Mouse (Mus musculus) midbrain, postnatal 0 days (tissue): ENCODE data around the gene Akap9. TPM values are rescaled to one million over a fixed set of nuclear protein-coding genes. Genes with fewer than 3 reads are reported as not detected.

Experiments
- ATAC-seq: fragments of 200-750 bp; cut with Nextera tagmentation; 2 replicates; pipeline ENCODE4 v1.8.0; 2017; ENCODE audit warnings: moderate number of reproducible peaks, mild to moderate bottlenecking, moderate TSS enrichment, moderate library complexity; ENCODE audit not compliant: low FRiP score
- DNase-seq: peaks from one replicate; pipeline ENCODE4 v3.0.0-alpha.2; 2015; ENCODE audit warnings: low spot score
- H3K27ac ChIP-seq: fragments of 300-500 bp; sonication (generic); 2 replicates; pipeline ENCODE4 v1.5.1; 2014; ENCODE audit warnings: low read depth, mild to moderate bottlenecking, low read length, mixed read lengths
- H3K27me3 ChIP-seq: fragments of 300-500 bp; sonication (generic); 2 replicates; pipeline ENCODE4 v1.6.1; 2014; ENCODE audit warnings: low read length, control low read depth, mixed read lengths; ENCODE audit not compliant: insufficient read depth
- H3K36me3 ChIP-seq: fragments of 300-500 bp; sonication (generic); 2 replicates; pipeline ENCODE4 v1.6.1; 2014; ENCODE audit warnings: low read length, control low read depth, mixed read lengths; ENCODE audit not compliant: insufficient read depth
- H3K4me1 ChIP-seq: fragments of 300-500 bp; sonication (generic); 2 replicates; pipeline ENCODE4 v1.6.1; 2014; ENCODE audit warnings: mild to moderate bottlenecking, control low read depth, antibody characterized with exemption, low read length, mixed read lengths; ENCODE audit not compliant: insufficient read depth
- H3K4me2 ChIP-seq: fragments of 300-500 bp; sonication (generic); 2 replicates; pipeline ENCODE4 v1.6.1; 2014; ENCODE audit warnings: low read depth, mild to moderate bottlenecking, low read length, mixed read lengths; ENCODE audit not compliant: poor library complexity, severe bottlenecking
- H3K4me3 ChIP-seq: fragments of 300-500 bp; sonication (generic); 2 replicates; pipeline ENCODE4 v1.5.1; 2014; ENCODE audit warnings: low read depth, mild to moderate bottlenecking, low read length, moderate library complexity
- H3K9ac ChIP-seq: fragments of 300-500 bp; sonication (generic); replicated peaks from 2 replicates; pipeline ENCODE4 v1.6.1; 2014; ENCODE audit warnings: mild to moderate bottlenecking, low read length, moderate library complexity, mixed read lengths; ENCODE audit not compliant: poor library complexity, severe bottlenecking
- H3K9me3 ChIP-seq: fragments of 300-500 bp; sonication (generic); 2 replicates; pipeline ENCODE4 v1.6.1; 2016; ENCODE audit warnings: low read length, control low read depth
- CTCF ChIP-seq: IDR thresholded peaks from 2 replicates; pipeline ENCODE4 v1.5.1; 2016; ENCODE audit warnings: antibody characterized with exemption, mild to moderate bottlenecking
- WGBS: fragments of 180-500 bp; shearing (Covaris S2); extraction: QIAGEN DNeasy Blood & Tissue Kit; methylation state at CpG from one replicate; pipeline ENCODE4 v1.1.7; 2014; 5-methylcytosine and 5-hydroxymethylcytosine counted together
- polyA plus RNA-seq: library from polyadenylated mRNA; unstranded; fragments of >200 nt; fragmentation: Nextera tagmentation; extraction: Ambion mirVana; gene quantifications from 2 replicates; pipeline ENCODE4 v1.2.1, GENCODE M21; 2015
- total RNA-seq: library from RNA; depleted of rRNA; stranded (reverse); fragments of >200 nt; gene quantifications from 2 replicates; pipeline ENCODE4 v1.2.3, GENCODE M21; 2014

The Akap9 gene
- total and polyA plus RNA-seq, 2 experiments from 2014 or later: 43.6 to 284 TPM

DNA sequence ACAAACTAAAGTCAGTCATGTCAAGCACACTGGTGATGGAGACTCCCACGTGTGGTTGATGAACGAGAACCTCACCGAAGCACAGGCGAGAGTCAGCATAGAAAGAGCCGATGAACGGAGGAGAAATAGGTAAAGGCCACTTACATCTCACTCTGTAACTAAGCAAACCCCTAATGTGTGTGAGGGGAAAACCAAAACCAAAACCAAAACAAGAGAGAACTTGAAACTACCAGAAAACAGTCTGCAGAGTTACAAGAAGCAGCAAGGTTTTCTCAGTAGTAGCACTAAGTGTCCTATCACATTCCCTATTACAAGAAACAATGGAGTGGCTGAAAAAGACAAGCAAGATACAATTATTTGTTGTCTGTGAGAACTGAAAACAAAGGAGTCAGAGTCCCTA is 24.6 kb downstream of the Akap9 start:
- H3K27me3 ChIP-seq: no peaks in the 10 kb centered on the region
- DNase-seq: no peak
- no peaks in the 10 kb centered on the region for H3K4me1 ChIP-seq
- H3K4me2 ChIP-seq: no peak overlapping the region
- no peak overlapping the region for H3K27ac ChIP-seq
- 94% methylated on average over 6 of the region's 6 CpGs for WGBS
- no peak for ATAC-seq
- peaks cover 47% of the 10 kb centered on the region for H3K36me3 ChIP-seq
- H3K9me3 ChIP-seq: no peaks in the 10 kb centered on the region
- H3K4me3 ChIP-seq: no peak overlapping the region
- no peak overlapping the region for H3K9ac ChIP-seq
- no peak for TF ChIP-seq CTCF

- no peak for TF ChIP-seq CTCF
- no peak overlapping the region for H3K27ac ChIP-seq
- WGBS: 86% methylated on average over 1 of the region's 1 CpGs
- no peak overlapping the region for H3K9ac ChIP-seq
- DNase-seq (no peak), ATAC-seq (no peak)
- no peaks in the 10 kb centered on the region for H3K9me3 ChIP-seq
- no peak overlapping the region for H3K4me3 ChIP-seq
- H3K4me2 ChIP-seq: no peak overlapping the region
- H3K27me3 ChIP-seq: no peaks in the 10 kb centered on the region
- no peaks in the 10 kb centered on the region for H3K4me1 ChIP-seq
- peaks cover 45% of the 10 kb centered on the region for H3K36me3 ChIP-seq
Measured at GRCm38 (mm10) chr5:3954541-3954940, 26.7 kb downstream of the Akap9 start.

- no peak overlapping the region for H3K27ac ChIP-seq
- no peak for TF ChIP-seq CTCF
- H3K9me3 ChIP-seq: no peaks in the 10 kb centered on the region
- no peaks in the 10 kb centered on the region for H3K27me3 ChIP-seq
- no peak overlapping the region for H3K9ac ChIP-seq
- no peak overlapping the region for H3K4me3 ChIP-seq
- 96% methylated on average over 7 of the region's 7 CpGs for WGBS
- no peaks in the 10 kb centered on the region for H3K4me1 ChIP-seq
- H3K36me3 ChIP-seq: peaks cover 47% of the 10 kb centered on the region
- ATAC-seq: no peak
- H3K4me2 ChIP-seq: no peak overlapping the region
- DNase-seq: no peak
Measured at GRCm38 (mm10) chr5:3961286-3961685, 33.4 kb downstream of the Akap9 start.

- Histone ChIP-seq H3K36me3 (peaks cover 57% of the 10 kb centered on the region), H3K4me2 (no peak overlapping the region), H3K27ac (no peak overlapping the region), H3K9ac (no peak overlapping the region), H3K9me3 (no peaks in the 10 kb centered on the region), H3K27me3 (no peaks in the 10 kb centered on the region), H3K4me3 (no peak overlapping the region), H3K4me1 (no peaks in the 10 kb centered on the region)
- DNase-seq (no peak), ATAC-seq (no peak)
- TF ChIP-seq CTCF: no peak
- WGBS: 94% methylated on average over 9 of the region's 9 CpGs
Measured at GRCm38 (mm10) chr5:3968415-3968814, 40.6 kb downstream of the Akap9 start.

DNA sequence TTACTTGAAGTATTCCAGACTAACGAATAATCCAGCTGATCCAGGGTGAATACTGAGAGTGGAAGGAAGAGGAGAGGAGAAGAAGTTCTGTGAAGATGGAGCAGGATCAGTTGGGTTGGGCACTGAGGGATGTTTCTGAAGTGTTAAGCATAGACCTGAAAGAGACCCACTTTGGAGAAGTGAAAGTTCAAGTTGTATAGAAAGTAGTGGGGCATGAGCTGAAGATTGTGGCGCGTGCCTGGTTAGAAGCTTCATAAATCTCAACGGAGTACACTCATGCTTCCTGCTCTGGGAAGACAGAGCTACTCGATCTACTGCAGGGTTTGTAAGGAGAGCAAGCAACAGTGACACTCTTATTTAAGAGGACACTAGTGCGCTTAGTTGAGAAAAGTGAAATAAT is 41.3 kb downstream of the Akap9 start:
- H3K4me2 ChIP-seq: no peak overlapping the region
- no peak overlapping the region for H3K27ac ChIP-seq
- WGBS: 98% methylated on average over 6 of the region's 6 CpGs
- H3K9ac ChIP-seq: no peak overlapping the region
- H3K4me3 ChIP-seq: no peak overlapping the region
- no peak for ATAC-seq
- no peak for DNase-seq
- H3K36me3 ChIP-seq: peaks cover 58% of the 10 kb centered on the region
- no peak for TF ChIP-seq CTCF
- no peaks in the 10 kb centered on the region for H3K9me3 ChIP-seq
- H3K27me3 ChIP-seq: no peaks in the 10 kb centered on the region
- no peaks in the 10 kb centered on the region for H3K4me1 ChIP-seq

- no peak for TF ChIP-seq CTCF
- Histone ChIP-seq H3K27ac (no peak overlapping the region), H3K4me1 (no peaks in the 10 kb centered on the region), H3K9ac (no peak overlapping the region), H3K9me3 (no peaks in the 10 kb centered on the region), H3K27me3 (no peaks in the 10 kb centered on the region), H3K36me3 (peaks cover 58% of the 10 kb centered on the region), H3K4me2 (no peak overlapping the region), H3K4me3 (no peak overlapping the region)
- WGBS: 93% methylated on average over 2 of the region's 2 CpGs
- DNase-seq: no peak
- ATAC-seq: no peak
Measured at GRCm38 (mm10) chr5:3970936-3971335, 43.1 kb downstream of the Akap9 start.

GRCm38 (mm10) chr5:3973764-3974163 is 45.9 kb downstream of the Akap9 start:
- Histone ChIP-seq H3K4me3 (no peak overlapping the region), H3K4me1 (no peaks in the 10 kb centered on the region), H3K9me3 (no peaks in the 10 kb centered on the region), H3K9ac (no peak overlapping the region), H3K27ac (no peak overlapping the region), H3K36me3 (peaks cover 60% of the 10 kb centered on the region), H3K4me2 (no peak overlapping the region), H3K27me3 (no peaks in the 10 kb centered on the region)
- 89% methylated on average over 5 of the region's 5 CpGs for WGBS
- ATAC-seq (no peak), DNase-seq (no peak)
- no peak for TF ChIP-seq CTCF
